Mouse (Mus musculus) T-cell, adult 2 months (primary cell): ENCODE measurements at regions not wholly inside any gene's neighbourhood (a gene's known extent, or its start where the extent isn't known, plus 50 kb on each side); places are given as distances from the start of the nearest gene placed in this dataset.

Experiments
- DNase-seq: peaks from one replicate; pipeline ENCODE4 v3.0.0; 2022; ENCODE audit warnings: low spot score

DNA sequence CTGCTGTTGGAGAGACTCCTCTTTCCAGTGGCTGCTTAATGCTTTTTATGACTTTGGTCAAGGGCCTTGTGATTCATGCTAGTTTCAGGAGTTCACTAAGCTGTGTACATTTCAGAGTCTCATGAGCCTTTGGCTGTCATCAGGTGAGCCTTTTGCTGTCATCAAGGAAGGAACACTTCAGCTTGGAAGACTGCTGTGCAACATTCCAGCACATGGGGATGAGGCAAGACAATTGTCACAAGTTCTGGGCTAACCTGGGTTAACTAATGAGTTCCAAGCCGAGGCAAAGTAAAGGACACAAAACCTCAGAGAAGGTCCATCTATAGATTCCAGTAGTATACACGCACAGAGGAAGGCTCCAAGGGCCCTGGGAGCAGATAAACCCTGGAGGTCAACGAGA is 124.8 kb upstream of the Eef2kmt start:
- DNase-seq = no peak

DNA sequence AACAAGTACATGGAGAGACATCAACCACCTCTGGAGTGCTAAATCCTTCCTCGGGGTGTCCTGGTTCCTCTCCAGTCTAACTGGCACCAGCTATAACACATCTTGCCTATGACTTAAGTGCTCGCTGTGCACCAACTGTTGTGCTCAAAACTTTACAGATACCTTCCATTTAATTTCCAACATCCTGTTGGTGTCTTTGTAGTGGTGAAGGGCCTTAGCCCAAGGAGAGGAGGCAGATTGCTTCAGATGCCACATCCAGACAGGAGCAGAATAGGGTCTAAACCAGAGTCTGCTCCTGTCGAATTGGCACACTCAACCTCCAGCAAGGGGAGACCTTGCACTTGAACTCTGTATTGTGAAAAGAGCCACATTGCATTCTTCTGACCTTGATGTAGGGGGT is 121.2 kb upstream of the Eef2kmt start:
- DNase-seq = no peak

DNA sequence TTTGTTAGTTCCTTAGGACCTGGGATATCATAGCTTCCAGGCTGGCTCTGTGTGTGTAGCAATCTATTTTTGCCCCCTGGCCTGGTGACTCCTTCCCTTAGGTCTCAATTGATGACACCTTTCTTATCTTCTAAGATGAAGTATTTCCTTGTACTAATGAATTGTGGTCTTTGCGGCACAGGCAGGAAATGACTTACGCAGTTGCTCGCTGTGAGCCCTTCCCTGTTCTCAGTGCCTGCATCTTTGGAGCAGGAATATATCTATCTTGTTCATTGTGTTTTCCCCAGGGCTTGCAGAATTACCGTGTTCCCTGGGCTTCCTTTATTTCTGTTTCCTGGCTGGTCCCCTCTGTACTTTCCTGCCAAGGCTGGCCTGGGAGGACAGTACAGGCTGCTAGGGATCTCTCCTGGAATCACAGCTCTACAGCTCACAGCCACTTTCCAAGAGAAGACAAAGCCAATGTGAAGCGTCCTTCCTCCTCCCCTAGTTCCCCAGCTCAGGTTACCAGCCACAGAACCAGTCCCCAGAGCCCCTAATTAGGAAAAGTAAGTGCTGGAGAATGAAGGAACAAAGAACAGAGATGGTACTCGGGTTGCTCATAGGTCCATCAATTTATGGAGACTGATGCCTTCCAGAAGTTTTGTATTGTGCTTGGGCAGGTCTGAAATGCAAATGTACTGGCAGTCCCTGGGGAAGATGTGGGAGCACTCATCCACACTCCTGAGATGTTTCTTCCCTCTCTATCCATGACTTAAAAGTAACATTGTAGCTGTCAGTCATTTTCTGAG is 119.2 kb upstream of the Eef2kmt start:
- no peak for DNase-seq

GRCm38 (mm10) chr16:5371175-5371893 is 115.6 kb upstream of the Eef2kmt start:
- DNase-seq = no peak

- DNase-seq = no peak
Measured at GRCm38 (mm10) chr16:5370496-5370895, 114.7 kb upstream of the Eef2kmt start.

DNA sequence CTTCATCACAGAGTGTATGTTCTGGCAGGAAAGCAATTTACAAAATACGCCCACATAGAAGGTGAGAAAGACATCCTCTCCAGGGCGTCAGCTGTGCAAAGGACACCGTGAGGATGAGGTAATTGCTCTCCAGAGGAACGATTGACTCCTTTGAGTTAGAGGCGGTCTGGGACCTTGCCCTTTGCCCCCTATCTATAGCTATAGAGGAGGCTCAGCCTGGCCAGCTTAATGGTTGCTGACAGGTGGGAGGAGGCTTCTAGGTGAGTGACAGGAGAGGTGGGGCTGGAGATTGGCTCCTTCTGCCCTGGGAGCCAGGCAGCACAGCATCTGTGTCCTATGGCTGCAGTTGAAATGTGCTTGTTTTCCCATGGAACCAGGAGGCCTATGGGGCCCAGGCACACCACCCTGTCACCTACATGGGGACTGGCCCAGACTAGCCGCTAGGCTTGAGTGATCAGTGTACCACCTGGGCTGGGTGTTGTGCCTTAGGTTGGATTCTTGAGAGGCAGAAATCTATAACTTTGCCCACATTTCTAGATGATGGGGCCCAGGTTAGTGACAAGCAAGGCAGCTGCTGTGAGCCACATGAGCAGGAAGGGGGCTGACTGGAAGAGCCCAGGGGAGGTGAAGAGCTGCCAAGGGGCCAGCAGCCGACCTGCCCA is 113.2 kb upstream of the Eef2kmt start:
- no peak for DNase-seq

GRCm38 (mm10) chr16:5368357-5368756 is 112.6 kb upstream of the Eef2kmt start:
- no peak for DNase-seq

DNA sequence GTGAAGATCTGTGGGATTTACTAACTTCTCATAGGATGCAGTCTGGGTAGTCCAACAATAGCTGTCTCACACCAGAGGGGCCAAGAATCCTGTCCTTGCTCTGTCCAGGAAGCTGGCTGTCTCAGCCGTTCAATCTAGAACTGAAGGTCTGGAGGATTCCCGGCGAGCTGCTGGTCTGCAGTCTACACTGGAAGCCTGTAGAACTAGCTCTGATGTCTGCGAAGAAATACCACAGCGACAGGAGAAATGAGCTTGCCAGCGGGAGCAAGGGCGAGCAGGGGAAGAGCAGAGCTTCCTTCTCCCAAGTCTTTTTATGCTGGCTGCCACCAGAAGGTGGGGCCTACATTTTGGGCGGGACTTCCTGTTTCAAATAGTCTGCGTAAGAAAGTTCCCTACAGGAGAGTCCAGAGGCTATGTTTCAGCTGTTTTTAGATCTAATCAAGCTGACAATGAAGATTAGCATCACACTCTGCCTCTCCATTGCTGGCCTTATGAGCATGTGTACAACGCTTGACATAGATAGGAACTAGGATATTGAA is 111.9 kb upstream of the Eef2kmt start:
- DNase-seq = no peak

- no peak for DNase-seq
Measured at GRCm38 (mm10) chr16:5366021-5366420, 110.2 kb upstream of the Eef2kmt start.

GRCm38 (mm10) chr16:5363007-5363570 is 107.3 kb upstream of the Eef2kmt start:
- no peak for DNase-seq

DNA sequence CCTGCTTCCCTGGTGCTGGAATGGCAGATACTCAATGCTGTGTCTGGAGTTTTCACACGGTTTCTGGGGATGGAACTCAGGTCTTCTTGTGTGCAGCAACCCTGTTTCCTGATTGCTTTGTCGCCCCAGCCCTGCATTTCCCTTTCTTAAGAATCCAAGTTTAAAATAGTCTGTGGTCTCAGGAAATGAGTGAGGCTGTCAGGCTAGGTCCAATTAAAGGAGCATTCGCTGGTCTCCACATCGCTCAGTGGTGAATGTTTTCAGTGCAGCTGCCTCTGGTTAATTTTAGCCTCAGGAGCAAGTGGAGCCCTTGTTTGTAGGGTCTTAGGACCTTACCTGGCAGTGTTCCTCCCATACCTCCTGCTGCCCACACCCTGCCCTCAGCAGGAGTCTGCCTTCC is 103.4 kb upstream of the Eef2kmt start:
- DNase-seq = no peak

DNA sequence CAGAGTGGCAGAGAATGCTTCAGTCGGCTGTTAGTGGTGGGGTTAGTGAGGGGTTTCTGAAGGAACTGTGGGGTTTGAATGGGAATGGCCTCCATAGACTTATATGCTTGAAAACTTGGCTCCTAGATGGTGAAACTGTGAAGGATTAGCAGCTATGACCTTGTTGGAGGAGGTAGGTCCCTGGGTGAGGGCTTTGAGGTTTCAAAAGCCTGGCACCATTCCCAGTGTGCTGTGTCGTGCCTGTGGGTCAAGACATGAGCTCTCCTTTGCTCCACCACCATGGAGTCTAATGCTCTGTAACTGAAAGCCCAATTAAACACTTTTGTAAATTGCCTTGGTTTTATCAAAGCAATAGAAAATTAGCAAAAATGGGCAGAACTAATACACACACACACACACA is 98.1 kb upstream of the Eef2kmt start:
- no peak for DNase-seq

DNA sequence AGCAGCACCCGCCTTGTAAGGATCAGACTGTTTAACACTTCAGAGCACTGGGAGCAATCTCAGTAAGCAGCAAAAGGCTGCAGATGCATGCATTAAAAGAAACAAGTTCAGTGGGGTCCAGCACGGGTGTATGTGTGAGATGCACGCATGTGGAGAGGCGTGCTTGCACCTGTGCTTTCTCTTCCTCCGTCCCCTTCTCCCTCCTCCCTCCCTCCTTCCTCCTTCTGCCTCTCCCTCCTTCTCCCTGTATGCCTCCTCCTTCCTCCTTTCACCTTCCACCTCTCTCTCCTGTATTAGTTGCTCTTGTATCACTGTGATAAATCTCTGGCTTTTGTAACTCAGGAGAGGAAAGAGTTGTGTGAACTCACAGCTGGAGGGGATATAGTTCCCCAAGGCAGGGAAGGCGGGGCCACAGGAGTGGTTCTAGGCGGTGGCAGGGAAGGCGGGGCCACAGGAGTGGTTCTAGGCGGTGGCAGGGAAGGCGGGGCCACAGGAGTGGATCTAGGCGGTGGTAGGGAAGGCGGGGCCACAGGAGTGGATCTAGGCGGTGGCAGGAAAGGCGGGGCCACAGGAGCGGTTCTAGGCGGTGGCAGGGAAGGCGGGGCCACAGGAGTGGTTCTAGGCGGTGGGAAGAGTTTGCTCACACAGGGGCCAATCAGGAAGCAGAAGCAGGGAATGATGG is 96.2 kb upstream of the Eef2kmt start:
- peak; percentile 56 for DNase-seq

DNA sequence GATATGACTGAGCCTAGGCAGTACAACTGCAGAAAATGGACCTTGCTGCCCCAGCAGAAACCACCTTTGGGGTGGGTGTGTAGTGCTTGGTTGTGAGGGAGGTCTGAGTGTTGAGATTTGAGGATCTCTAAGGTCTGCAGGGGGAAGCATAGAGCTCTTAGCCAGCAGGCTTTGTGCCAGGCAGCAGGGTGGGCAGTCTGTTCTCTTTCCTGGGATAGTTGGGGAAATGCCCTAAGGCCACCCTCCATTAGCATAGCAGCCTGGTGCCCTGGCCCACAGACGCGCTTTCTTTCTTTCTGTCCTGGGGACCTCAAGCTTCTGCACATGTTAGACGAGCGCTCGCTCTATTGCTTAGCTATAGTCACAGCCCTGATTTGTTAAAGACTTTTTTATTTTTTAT is 91.4 kb upstream of the Eef2kmt start:
- DNase-seq = no peak

DNA sequence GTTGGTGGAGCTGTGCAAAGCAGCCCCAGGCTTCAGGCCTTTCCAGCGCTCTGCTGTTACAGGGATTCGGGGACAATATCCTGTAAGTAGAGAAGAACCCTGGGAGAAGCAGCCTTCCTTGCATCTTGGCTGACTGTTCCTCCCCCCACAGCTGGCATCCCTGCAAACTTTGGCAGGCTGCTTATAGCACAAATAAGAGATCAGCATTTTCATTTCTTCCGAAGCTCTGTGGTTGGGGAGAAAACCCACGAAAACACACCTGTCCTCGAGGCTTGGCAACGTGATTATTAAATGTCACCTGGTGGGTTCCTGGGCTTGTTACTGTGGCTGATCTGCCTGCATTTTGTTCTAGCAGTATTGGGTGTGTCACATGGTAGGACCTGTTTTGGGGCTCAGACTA is 86.5 kb upstream of the Eef2kmt start:
- DNase-seq = no peak

DNA sequence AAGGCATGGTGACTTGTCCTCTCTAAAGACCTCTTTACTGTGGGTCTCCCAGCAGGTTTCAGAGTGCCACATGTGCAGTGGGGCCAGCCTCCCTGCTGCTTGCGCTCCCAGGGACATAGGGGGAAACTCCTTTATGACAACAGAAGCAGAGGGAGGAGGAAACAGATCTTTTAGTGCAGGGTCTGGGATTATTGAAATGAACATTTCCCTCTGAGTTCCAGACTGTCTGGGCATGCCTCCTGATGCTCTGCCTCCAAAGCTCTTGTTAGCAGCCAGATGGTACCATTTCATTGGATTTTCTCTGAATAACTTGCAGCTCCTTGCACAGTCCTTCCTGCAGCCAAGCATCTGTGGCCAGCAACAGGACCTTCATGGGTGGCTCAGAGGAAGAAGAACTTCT is 60.5 kb upstream of the Eef2kmt start:
- DNase-seq = no peak

DNA sequence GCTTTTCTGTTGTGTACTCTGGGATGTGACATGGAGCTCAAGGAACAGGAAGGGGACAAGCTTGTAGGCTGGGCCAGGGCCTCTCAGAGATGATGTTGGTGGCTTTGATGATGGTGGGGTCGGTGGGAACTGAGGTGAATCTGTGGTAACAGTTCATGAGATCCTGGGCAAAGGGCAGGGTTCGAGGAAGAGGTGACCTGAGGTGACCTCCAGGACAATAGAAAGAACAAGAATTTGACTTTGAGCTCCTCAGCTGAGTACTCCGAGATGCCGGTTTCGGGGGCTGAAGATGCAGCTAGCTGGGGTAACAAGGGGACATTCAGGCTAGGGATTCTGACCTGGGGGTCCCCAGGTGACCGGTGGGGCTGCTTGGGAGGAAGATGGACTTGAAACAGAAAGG is 57.5 kb upstream of the Eef2kmt start:
- no peak for DNase-seq

DNA sequence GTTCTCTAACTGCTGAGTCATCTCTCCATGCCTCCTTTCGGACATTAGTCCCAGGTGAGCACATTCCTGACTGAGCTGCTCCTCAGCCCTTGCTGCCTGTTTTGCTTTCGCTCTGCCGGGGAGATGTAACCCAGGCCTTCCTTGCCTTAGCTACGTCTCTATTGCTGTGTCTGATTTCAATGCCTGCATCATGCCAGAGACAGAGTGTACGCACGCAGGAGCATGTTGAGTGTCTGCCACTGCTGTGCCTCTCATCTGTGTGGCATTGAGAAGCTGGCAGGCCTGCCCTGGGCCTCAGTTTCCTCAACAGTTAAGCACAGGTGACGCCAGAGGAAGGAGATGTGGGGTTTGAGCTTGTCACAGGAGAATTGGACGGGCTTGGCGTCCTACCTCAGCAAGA is 55.7 kb upstream of the Eef2kmt start:
- DNase-seq = no peak

- DNase-seq = no peak
Measured at GRCm38 (mm10) chr16:5310736-5311135, 55.0 kb upstream of the Eef2kmt start.

DNA sequence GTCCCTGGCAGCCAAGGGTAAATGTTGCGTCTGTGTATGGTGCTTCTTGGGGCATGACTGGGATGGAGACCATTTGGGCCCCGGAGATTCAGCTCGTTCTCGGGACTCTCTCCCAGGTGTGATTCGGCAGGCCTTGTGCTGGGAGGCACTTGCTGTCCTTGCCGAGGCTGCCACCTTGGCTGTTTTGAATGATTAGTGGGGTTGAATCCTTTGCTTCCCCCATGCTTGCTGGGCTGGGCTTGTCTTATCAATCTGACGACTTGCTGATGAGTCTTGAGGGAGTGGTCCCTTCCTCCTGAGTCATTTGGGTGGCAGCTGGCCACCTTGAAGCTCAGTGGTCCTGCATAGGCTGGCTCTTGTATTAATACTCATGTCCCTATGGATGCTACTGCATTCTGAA is 52.0 kb upstream of the Eef2kmt start:
- no peak for DNase-seq

DNA sequence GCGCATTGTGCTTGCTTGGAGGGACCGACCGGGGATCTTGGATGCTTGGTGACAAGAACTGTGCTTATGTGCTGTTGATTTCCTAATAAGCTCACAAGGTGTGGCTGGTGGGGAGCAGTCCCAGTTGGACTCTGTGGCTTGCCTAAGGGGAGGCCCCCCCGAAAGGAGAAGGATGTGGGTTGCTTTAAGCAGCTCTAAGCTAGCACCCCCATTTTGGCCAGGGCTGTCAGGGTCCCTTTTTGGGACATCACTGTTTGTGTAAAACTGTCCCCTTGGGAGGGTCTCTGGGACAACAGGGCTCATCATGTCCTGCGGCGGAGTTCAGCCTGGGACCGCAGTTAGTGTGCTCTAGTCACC is 51.4 kb upstream of the Eef2kmt start:
- no peak for DNase-seq

DNA sequence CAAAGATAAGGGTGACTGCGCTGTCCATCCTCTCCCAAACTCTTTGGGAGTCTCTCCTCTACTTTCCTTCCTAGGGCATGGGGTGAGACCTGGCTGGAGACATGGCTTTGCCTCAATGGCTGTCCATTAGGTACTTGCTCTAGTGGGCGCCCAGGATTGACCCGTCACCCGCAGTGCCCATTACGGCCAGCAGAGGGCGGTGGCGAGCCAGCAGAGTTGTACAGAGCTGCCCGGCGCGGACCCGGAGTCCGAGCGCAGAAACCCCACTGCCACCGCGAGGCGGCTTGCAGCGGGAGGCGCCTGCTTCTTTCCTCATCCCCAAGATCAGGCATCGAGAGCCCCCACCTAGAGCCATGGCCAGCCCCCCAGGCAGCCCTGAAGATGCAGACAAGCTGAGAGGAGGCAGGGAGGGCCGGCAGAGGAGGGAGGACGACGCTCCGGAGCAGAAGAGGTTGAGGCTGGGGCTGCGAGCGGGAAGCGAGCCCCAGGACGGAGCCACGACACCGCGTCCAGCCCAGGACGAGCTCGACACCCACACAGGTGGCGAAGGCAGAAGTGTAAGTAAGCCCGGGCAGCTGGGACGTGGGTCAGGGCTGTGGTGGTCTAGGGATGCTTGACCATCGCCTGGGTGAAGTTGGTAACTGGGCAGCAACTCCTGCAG is 50.9 kb upstream of the Eef2kmt start:
- DNase-seq = peak; percentile 75
